Mouse (Mus musculus): Measurements from ENCODE around the gene Cdhr3.
A peak's percentile ranks its signal among the peaks of the same experiment; 100 is the strongest.

Cdhr3 gene

DNA sequence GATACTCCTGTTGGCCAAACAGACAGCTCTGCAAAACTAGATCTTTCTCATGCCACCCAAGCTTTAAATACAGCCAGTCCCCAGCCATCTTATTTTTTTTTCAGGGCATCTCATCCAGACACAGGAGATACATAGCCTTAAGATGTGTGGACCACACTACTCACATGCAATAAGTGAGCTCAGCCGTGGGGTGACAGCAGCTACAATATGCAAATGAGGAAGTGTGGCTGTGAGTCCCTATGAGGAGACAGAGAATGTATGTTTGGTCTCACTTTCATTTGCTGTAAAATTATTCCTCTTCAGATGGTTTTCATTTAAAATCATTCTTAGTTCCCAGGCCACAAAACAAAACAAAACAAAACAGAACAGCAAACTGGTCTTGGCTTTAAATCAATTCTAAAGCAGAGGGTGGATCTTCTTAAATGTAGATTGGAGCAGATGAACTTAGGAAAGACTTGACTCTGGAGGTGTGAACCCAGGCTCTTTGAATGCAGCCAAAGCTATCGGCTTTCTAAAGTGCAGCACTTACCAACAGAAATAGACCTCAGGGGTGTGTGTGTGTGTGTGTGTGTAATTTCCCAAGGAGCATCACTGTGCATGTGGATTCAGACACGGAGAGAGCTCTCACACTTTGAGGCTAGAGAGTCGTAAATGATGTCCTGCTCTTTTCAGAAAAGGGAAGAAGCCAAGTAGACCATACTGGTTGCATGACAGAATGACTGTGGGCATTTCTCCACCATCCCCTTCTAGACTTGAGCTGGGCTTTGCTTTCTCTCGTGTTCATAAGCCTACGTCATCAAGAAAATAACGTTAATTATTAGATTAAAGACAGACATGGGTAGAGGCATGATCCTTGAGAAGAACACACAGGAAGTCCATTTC is 75.6 kb downstream of the Cdhr3 start:
- no peaks in the 10 kb centered on the region for H3K9me3 ChIP-seq (ENCODE audit: low read length)
- TF ChIP-seq NANOG (IDR thresholded peaks at IDR 0.05; ENCODE audit: borderline replicate concordance, low read length) (no peak), POU5F1 (IDR thresholded peaks at IDR 0.05; ENCODE audit: borderline replicate concordance, low read length) (no peak), CTCF (conservative IDR thresholded peaks at IDR 0.05; ENCODE audit: low read length) (no peak)
- H3K27me3 ChIP-seq (ENCODE audit: insufficient read depth, low read length): peaks cover 21% of the 10 kb centered on the region
- H3K36me3 ChIP-seq (ENCODE audit: insufficient read depth, low read length): no peaks in the 10 kb centered on the region
- peaks cover 6% of the 10 kb centered on the region for H3K4me1 ChIP-seq (replicated peaks; ENCODE audit: low read depth, low read length)
- no peak overlapping the region for H3K4me3 ChIP-seq (replicated peaks; ENCODE audit: low read length)

DNA sequence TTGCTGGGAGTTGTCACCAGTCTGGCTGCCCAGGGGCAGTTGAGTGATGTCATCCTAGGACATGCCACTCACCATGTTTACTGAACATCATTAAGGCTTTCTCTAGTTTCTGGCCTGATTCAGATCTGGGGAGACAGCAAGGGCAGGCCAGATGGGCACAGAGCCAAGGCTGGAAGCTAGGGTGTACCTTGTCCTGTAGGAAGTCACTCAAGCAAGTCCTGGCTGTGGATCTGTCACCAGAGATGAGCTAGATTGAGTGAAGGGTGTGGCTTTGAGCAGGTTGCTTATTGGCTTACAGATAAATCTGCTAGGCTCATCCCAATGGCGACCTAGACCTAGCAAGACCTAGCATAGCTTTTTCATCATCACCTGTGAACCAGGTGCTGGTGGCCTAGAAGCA is 77.6 kb downstream of the Cdhr3 start:
- no peak overlapping the region for H3K4me3 ChIP-seq (replicated peaks; ENCODE audit: low read length)
- peaks cover 2% of the 10 kb centered on the region; the same call in 1 of the 2 replicates for H3K4me1 ChIP-seq (replicated peaks; ENCODE audit: low read depth, low read length)
- no peak for TF ChIP-seq NANOG (IDR thresholded peaks at IDR 0.05; ENCODE audit: borderline replicate concordance, low read length)
- no peak for TF ChIP-seq CTCF (conservative IDR thresholded peaks at IDR 0.05; ENCODE audit: low read length)
- no peak for TF ChIP-seq POU5F1 (IDR thresholded peaks at IDR 0.05; ENCODE audit: borderline replicate concordance, low read length)
- H3K9me3 ChIP-seq (ENCODE audit: low read length): no peaks in the 10 kb centered on the region
- H3K27me3 ChIP-seq (ENCODE audit: insufficient read depth, low read length): peaks cover 22% of the 10 kb centered on the region; the same call in 1 of the 2 replicates
- H3K36me3 ChIP-seq (ENCODE audit: insufficient read depth, low read length): no peaks in the 10 kb centered on the region

DNA sequence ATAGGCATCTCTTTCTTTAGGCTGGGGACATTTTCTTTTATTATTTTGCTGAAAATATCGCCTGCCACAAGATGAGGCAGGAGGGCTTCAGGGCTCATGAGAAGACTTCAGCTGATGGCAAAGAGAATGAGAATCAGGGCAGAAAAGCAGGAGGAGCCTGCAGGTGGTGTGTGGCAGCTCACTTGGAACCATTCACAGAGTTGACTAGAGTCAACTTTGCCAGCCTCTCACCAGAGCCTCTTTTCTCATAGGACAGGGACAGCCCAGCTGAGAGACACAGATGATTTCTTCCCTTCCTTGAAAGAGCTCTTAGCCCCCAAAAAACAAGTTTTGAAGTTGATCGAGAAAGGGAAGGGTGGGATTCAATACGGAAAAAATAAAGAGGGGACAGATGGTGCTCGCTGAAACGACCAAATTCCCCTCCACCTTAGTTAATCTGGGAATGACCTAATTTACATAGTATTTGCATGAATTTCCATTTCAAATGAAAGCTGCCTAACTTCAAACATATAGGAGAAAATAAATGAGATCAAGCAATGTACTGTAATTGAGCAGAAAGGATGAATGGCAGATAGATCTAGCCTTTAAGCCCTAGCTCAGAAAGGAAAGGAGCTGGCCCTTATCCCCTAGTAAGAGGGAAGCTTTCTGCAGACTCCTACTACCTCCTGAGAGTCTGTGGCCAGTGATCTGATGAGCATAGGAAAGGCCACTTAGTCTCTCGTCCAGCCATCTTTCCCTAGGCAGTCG is 78.5 kb downstream of the Cdhr3 start:
- Histone ChIP-seq H3K36me3 (ENCODE audit: insufficient read depth, low read length) (no peaks in the 10 kb centered on the region), H3K27me3 (ENCODE audit: insufficient read depth, low read length) (peaks cover 27% of the 10 kb centered on the region; the same call in 1 of the 2 replicates), H3K9me3 (ENCODE audit: low read length) (no peaks in the 10 kb centered on the region), H3K4me1 (replicated peaks; ENCODE audit: low read depth, low read length) (no peaks in the 10 kb centered on the region; the same call in 1 of the 2 replicates), H3K4me3 (replicated peaks; ENCODE audit: low read length) (no peak overlapping the region)
- no peak for TF ChIP-seq CTCF (conservative IDR thresholded peaks at IDR 0.05; ENCODE audit: low read length)
- no peak for TF ChIP-seq NANOG (IDR thresholded peaks at IDR 0.05; ENCODE audit: borderline replicate concordance, low read length)
- TF ChIP-seq POU5F1 (IDR thresholded peaks at IDR 0.05; ENCODE audit: borderline replicate concordance, low read length): no peak

DNA sequence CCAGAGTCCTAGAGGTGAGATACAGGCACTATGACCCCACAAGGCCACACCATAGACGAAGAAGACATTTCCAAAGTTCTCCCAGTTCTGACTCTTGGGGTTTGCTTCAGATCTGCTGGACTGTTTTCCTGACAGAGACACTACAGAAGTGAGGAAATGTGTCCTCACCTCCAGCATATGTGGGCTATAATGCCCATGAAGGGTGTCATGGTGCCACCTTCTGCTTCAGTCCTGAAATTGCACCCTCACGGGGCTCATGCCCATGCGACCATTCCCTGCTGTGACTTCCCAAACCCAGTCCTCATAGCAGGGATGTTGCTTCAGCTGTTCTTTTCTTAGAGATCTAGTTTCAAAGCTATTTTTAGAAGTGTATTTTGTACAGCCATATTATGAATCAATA is 82.6 kb downstream of the Cdhr3 start:
- no peak overlapping the region for H3K4me3 ChIP-seq (replicated peaks; ENCODE audit: low read length)
- TF ChIP-seq CTCF (conservative IDR thresholded peaks at IDR 0.05; ENCODE audit: low read length): peak; percentile 37
- no peak for TF ChIP-seq POU5F1 (IDR thresholded peaks at IDR 0.05; ENCODE audit: borderline replicate concordance, low read length)
- peaks cover 10% of the 10 kb centered on the region; the same call in 1 of the 2 replicates for H3K27me3 ChIP-seq (ENCODE audit: insufficient read depth, low read length)
- no peaks in the 10 kb centered on the region for H3K9me3 ChIP-seq (ENCODE audit: low read length)
- peaks cover 11% of the 10 kb centered on the region for H3K4me1 ChIP-seq (replicated peaks; ENCODE audit: low read depth, low read length)
- no peaks in the 10 kb centered on the region for H3K36me3 ChIP-seq (ENCODE audit: insufficient read depth, low read length)

DNA sequence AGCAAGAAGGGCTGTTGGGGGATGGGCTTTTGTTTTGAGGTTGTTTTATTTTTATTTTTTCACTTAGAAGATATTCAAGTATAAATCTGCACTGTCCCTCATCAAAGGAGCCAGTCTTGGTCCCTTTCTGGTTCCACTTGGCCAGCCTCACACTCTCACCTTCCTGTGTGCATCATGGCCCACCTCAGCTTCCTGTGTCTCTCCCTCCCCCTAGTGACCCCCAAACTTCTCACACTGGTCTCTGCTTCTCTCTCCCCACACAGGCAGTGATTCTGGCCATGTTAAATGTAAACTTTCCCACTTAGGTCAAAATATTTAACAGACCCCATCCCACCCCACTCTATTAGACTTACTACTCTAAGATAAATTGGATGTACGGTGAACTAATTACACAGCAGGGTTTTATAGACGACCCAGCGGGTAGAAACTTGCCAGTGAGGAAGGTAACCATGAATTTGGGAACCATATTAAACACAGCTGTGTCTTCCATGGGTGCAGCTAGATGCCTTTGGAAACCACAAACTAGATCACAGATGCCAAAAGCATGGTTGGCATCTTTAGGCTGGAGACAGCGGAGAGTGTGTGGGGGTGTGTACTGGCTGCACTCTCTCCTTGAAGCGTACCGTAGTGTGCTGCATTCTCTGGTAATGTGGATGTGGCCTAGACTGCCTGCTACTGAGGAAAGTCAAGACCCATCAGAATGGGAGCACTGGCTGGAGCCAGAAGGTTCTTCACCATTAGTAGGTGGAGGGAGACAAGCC is 83.3 kb downstream of the Cdhr3 start:
- no peaks in the 10 kb centered on the region for H3K36me3 ChIP-seq (ENCODE audit: insufficient read depth, low read length)

DNA sequence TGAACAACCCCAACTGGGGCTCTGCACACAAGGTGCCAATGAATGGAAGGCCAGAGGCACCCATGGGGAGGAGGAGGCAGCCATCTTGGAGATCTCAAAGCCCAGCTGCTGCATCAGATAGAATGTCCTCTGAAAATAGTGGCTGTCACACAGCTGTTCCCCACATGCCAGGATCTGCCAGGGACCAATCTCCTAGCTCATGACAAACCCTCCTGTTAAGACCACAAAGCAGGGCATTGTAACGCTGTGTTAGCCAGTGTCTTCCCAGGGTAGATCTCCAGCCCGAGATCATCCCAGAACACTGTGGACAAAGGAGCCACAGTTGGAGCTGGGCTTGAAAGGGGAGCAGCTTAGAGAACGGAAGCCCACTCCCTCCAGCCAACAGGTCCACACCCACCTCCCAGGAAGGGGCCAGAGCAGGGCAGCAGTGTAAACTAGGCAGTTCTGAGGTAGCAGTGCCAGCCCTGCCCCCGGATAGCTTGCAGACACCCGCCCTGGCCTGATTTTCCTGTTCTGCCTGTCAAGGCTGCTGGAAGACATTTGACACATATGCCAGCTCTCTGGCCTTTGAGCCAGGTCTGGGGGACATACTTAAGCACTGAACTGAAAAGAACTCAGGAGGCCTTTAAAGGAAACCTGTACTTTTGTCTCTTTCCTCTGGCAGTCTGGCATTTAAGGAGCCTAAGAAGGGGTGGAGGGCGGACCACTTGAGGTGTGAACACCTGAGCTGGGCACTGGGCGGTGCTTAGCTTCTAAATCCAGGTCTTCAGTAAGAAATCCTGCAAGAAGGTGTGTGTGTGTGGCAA is 84.2 kb downstream of the Cdhr3 start:
- Histone ChIP-seq H3K4me3 (replicated peaks; ENCODE audit: low read length) (peak overlapping the region; percentile 10; the same call in 1 of the 2 replicates), H3K36me3 (ENCODE audit: insufficient read depth, low read length) (no peaks in the 10 kb centered on the region), H3K9me3 (ENCODE audit: low read length) (no peaks in the 10 kb centered on the region), H3K4me1 (replicated peaks; ENCODE audit: low read depth, low read length) (peaks cover 11% of the 10 kb centered on the region), H3K27me3 (ENCODE audit: insufficient read depth, low read length) (peaks cover 7% of the 10 kb centered on the region; the same call in 1 of the 2 replicates)
- no peak for TF ChIP-seq POU5F1 (IDR thresholded peaks at IDR 0.05; ENCODE audit: borderline replicate concordance, low read length)
- no peak for TF ChIP-seq NANOG (IDR thresholded peaks at IDR 0.05; ENCODE audit: borderline replicate concordance, low read length)
- TF ChIP-seq CTCF (conservative IDR thresholded peaks at IDR 0.05; ENCODE audit: low read length): no peak

More for the DNA sequence above, 83.3 kb downstream of the Cdhr3 start:
- Histone ChIP-seq H3K27me3 (ENCODE audit: insufficient read depth, low read length) (peaks cover 9% of the 10 kb centered on the region; the same call in 1 of the 2 replicates), H3K4me1 (replicated peaks; ENCODE audit: low read depth, low read length) (peaks cover 11% of the 10 kb centered on the region), H3K4me3 (replicated peaks; ENCODE audit: low read length) (no peak overlapping the region), H3K9me3 (ENCODE audit: low read length) (no peaks in the 10 kb centered on the region)
- TF ChIP-seq NANOG (IDR thresholded peaks at IDR 0.05; ENCODE audit: borderline replicate concordance, low read length): no peak
- no peak for TF ChIP-seq POU5F1 (IDR thresholded peaks at IDR 0.05; ENCODE audit: borderline replicate concordance, low read length)
- no peak for TF ChIP-seq CTCF (conservative IDR thresholded peaks at IDR 0.05; ENCODE audit: low read length)

DNA sequence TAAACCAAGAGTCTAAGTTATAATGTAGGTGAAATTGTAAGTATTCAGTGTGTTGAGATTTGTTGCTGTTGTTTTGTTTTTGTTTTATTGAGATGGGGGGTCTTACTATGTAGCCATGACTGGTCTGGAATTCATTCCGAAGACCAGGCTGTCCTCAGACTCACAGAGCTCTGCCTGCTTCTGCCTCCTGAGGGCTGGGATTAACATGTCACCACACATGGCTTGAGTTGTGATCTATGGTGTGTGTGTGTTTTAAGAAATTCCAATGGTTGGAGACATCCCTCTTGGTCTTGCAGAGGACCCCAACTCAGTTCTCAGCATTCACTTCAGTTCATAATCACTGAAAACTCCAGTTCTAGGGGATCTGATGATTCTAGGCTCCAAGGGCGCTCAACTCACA is 85.5 kb downstream of the Cdhr3 start:
- Histone ChIP-seq H3K4me3 (replicated peaks; ENCODE audit: low read length) (no peak overlapping the region), H3K36me3 (ENCODE audit: insufficient read depth, low read length) (no peaks in the 10 kb centered on the region), H3K4me1 (replicated peaks; ENCODE audit: low read depth, low read length) (peaks cover 11% of the 10 kb centered on the region), H3K27me3 (ENCODE audit: insufficient read depth, low read length) (peaks cover 11% of the 10 kb centered on the region), H3K9me3 (ENCODE audit: low read length) (no peaks in the 10 kb centered on the region)
- TF ChIP-seq POU5F1 (IDR thresholded peaks at IDR 0.05; ENCODE audit: borderline replicate concordance, low read length): no peak
- TF ChIP-seq NANOG (IDR thresholded peaks at IDR 0.05; ENCODE audit: borderline replicate concordance, low read length): no peak
